Mouse (Mus musculus) ovary, postnatal 10 days (tissue): ENCODE data around the gene Mrpl23.
A peak's percentile ranks its signal among the peaks of the same experiment; 100 is the strongest.

Experiments used
- DNase-seq: peaks from one replicate; pipeline ENCODE4 v3.0.0; 2022; ENCODE audit warnings: low spot score

Gene Mrpl23

GRCm38 (mm10) chr7:142532671-142533058, at the start of gene Mrpl23:
Gene Mrpl23 (plus strand): TSS chr7:142532686.
- peak; percentile 26 for DNase-seq

GRCm38 (mm10) chr7:142483136-142483535, 49.4 kb upstream of the Mrpl23 start:
- no peak for DNase-seq

- DNase-seq, result no peak
Observed at GRCm38 (mm10) chr7:142484780-142485179, 47.7 kb upstream of the Mrpl23 start.

GRCm38 (mm10) chr7:142486751-142487162, 45.7 kb upstream of the Mrpl23 start:
- no peak for DNase-seq

- DNase-seq, result no peak
Observed at GRCm38 (mm10) chr7:142487341-142487859, 45.1 kb upstream of the Mrpl23 start.

GRCm38 (mm10) chr7:142488053-142488452, 44.4 kb upstream of the Mrpl23 start:
- no peak for DNase-seq

- DNase-seq, result no peak
Observed at GRCm38 (mm10) chr7:142493535-142493934, 39.0 kb upstream of the Mrpl23 start.

GRCm38 (mm10) chr7:142496158-142496557, 36.3 kb upstream of the Mrpl23 start:
- DNase-seq, result no peak

GRCm38 (mm10) chr7:142496800-142497199, 35.7 kb upstream of the Mrpl23 start:
- no peak for DNase-seq

GRCm38 (mm10) chr7:142497775-142498174, 34.7 kb upstream of the Mrpl23 start:
- no peak for DNase-seq

GRCm38 (mm10) chr7:142498575-142498974, 33.9 kb upstream of the Mrpl23 start, which contains the start of gene Tnnt3:
Gene Tnnt3 (plus strand): TSS chr7:142498836.
- no peak for DNase-seq

- no peak for DNase-seq
Observed at GRCm38 (mm10) chr7:142499010-142499721, 33.3 kb upstream of the Mrpl23 start.

GRCm38 (mm10) chr7:142500032-142500431, 32.5 kb upstream of the Mrpl23 start:
- no peak for DNase-seq

GRCm38 (mm10) chr7:142503206-142503605, 29.3 kb upstream of the Mrpl23 start:
- DNase-seq, result no peak

GRCm38 (mm10) chr7:142505942-142506341, 26.5 kb upstream of the Mrpl23 start:
- no peak for DNase-seq

GRCm38 (mm10) chr7:142506501-142506900, 26.0 kb upstream of the Mrpl23 start:
- DNase-seq, result no peak

GRCm38 (mm10) chr7:142507453-142507852, 25.0 kb upstream of the Mrpl23 start:
- no peak for DNase-seq

- DNase-seq, result no peak
Observed at GRCm38 (mm10) chr7:142509518-142509917, 23.0 kb upstream of the Mrpl23 start.

GRCm38 (mm10) chr7:142510021-142510777, 22.3 kb upstream of the Mrpl23 start:
- no peak for DNase-seq

GRCm38 (mm10) chr7:142514048-142514447, 18.4 kb upstream of the Mrpl23 start:
- no peak for DNase-seq

- no peak for DNase-seq
Observed at GRCm38 (mm10) chr7:142516221-142516978, 16.1 kb upstream of the Mrpl23 start.

- no peak for DNase-seq
Observed at GRCm38 (mm10) chr7:142517531-142517930, 15.0 kb upstream of the Mrpl23 start.
